Mouse (Mus musculus) liver, adult (tissue): ENCODE data around the gene Slc46a2.
A peak's percentile ranks its signal among the peaks of the same experiment; 100 is the strongest.

ENCODE experiments used
- GATA4 ChIP-seq: IDR thresholded peaks from 2 replicates; pipeline ENCODE4 v1.6.1; 2014; ENCODE audit warnings: mild to moderate bottlenecking, low read length; ENCODE audit not compliant: insufficient replicate concordance

The Slc46a2 gene

GRCm38 (mm10) chr4:59873240-59873639 lies 41.6 kb downstream of the Slc46a2 start:
- TF ChIP-seq GATA4 = no peak

DNA sequence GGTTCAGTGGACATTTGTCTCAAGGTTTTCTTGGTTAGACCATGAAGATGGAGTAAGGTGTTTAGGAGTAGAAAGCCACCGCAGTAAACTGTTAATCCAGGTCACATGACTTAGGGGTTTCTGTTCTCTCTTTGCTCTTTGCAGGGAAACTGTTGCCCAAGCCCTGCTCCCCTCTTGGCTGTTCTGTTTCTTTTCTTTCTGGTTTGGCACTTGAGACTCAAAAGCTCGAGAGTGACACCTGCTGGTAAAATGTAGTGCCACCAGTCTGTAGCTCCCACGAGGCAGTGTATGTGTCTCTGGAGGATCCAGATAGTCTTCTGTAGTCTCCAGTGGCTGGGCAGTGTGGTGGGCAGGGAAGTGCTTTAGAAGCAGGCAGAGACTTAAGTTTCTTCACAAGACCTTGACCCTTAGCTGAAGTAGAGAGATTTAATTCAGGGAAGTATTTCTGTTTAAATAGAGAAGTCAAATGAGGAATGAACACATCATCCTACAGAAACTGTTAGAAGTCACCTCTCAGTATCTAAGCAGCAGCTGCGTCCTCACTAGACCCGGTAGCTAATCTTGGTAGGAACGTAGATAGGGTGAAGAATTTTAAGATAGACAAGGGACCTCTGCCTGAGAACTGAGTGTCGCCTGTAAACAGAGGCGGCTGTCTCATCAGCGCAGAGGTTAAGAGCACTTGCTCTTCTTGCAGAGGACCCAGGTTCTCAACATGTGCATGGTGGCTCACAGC lies 43.8 kb downstream of the Slc46a2 start:
- no peak for TF ChIP-seq GATA4

DNA sequence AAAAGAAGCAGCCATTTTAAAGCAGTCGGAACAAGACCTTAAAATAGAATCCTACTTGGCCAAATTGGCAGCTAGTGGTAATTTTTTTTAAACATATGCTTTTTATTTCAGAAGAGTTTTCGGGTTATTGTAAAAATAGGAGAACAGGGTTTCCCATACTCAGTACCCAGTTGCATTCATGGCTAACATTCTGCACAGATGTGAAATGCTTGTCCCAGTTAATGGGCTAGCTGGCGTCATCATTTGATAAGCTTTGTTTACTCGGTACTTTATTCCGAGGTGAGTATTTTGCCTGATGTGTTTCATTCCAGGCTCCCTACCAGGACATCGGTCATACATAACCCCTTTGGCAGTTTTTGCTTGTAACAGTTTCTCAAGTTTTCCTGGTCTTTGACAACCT lies 44.4 kb downstream of the Slc46a2 start:
- no peak for TF ChIP-seq GATA4

GRCm38 (mm10) chr4:59869488-59870057 lies 45.3 kb downstream of the Slc46a2 start:
- no peak for TF ChIP-seq GATA4

- TF ChIP-seq GATA4 = no peak
These were observed 46.8 kb downstream of the Slc46a2 start for GRCm38 (mm10) chr4:59868086-59868485.

GRCm38 (mm10) chr4:59863869-59864268 lies 51.0 kb downstream of the Slc46a2 start:
- TF ChIP-seq GATA4 = peak; percentile 94

DNA sequence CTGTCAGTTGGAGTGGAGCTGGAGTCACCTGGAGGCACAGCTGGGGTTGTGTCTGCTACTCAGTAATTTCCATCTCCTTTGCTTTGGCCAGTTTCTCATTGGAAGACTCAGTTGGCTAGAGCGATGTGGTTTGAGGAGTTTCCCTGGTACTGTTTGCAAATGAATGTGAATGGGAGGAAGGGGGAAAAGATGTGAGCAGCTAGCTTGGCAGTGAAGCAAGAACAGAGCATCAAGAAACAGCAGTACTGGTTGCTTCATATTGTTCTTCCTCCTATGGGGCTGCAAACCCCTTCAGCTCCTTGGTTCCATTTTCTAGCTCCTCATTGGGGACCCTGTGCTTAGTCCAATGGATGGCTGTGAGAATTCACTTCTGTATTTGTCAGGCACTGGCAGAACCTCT lies 52.5 kb downstream of the Slc46a2 start:
- TF ChIP-seq GATA4 = no peak

DNA sequence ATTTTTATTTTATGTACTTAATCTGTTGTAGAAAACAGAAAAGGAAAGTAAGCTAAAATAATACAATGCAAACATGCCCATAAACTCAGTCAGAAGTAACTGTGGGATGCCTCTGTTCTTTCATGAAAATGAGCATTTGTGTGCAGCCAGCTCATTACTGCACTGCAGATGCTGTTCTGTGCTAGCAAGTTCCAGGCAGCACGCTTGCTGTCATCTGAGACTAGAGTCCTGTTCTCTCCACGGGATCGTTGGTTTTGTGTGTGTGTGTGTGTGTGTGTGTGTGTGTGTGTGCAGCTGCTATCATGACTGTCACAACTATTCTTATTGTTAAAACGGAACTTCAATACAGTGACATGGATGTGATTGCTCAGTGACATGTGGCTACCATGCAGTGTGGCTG lies 53.0 kb downstream of the Slc46a2 start:
- TF ChIP-seq GATA4 = no peak

DNA sequence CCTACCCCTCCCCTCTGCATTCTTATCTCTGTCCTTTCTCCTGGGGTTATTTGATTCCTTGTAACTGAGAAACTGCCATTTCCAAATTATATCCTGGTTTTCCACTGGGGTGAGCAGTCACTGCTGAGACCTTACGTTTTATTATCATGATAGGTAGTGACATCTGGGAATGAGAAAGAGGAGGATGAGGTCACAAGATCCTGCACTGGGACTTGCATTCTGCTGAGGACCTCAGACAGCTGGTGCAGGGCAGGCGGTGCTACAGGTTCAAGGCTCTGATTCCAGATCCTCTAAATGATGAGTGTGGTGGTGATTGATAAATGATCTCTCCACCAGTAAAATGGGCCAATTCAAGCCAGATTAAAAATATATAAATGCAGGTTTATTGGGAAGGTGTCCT lies 54.4 kb downstream of the Slc46a2 start:
- no peak for TF ChIP-seq GATA4

DNA sequence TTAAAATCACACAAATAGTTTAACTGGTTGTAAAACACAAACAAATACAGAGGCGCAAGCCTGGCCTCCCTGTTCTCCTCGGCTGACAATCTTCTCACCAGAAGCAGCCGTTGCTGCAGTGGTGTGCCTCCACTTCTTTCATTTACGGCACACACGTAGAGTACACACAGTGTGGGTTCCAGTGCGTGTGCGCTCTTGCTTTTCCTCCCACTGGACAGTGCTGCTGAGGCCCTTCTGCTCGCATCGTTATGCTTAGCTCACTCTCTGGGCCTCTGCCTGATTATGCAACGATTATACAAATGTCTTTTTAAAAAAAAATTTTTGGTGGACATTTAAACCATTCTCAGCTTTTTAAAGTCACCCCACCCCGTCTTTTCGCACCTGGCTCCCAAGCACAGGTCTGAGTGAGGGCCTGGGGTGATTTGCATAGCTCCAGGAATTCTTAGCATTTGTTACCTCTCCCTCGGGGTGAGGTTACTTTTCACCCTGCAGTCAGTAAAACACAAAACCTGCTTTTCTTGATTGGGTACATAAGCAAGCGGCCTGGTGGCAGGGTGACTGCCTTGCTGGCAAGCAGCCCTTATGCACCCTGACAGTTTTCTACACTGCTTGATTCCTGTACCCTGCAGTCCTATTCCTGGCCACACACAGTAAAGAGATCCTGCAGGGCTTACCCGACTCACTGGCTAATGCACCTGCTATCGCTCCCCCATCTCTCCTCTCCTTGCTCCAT lies 55.0 kb downstream of the Slc46a2 start:
- no peak for TF ChIP-seq GATA4
